10 mouse cellular contexts compared by ENCODE assay signal in the genomic region with DNA sequence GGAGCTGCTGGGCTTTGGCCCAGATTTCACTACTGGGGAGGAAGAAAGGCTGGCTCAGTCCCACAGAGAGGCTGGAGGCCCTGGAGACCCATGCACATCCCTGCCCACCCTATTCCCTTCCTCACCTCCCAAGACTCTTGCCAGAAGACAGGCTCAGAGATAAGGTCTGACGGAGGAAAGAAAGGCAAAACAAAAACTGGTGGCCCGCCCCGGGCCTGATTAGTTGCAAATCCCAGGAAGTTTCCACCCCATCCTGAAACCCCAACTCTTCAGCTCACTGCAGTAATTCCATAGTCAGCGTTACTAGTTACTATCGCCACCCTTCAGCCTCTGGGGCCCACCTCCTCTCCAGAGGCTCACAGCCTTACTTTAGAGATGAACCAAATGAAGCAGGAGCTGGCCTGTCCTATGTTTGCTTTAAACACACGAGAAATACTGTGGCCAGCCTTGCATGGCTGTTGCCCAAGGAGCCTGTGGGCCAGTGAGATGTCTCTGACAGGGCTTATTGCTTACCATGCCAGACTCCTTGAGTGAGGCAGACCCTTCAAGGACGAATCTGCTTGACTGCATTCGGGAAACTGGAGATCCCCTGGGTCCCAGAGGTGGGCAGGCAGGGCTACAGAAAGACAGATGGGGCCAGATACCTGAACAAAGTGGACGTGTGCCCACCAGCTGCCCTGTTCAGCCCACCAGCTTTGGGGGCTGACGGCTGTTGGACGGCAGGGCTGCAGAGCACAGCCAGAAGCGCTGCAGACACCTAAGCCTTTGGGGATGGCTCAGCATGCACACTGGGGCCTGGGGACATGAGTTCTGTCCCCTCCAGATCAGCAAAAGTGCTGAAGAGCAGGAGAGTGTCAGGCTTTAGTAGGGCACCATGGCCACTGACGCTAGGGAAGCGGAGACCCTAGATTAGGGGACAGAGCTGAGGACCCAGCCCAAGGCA. TPM values are rescaled to one million over a fixed set of nuclear protein-coding genes. Genes with fewer than 3 reads are reported as not detected.
DNase-seq lines count a peak whose midpoint lies in the region; TF ChIP-seq lines count a peak whose summit lies in the region.
"Had no signal": no experiment of that assay in that cellular context is flagged by ENCODE, and none has a peak within 500 bp of the region (broad histone marks: within the 10 kb centered on the region; RNA-seq: fewer than 3 reads in every experiment).

No protein-coding gene starts in this region.

- H3K27ac ChIP-seq in gastrocnemius, adult 2 months, result peak overlapping the region; percentile 84
- peak overlapping the region; percentile 90 for H3K27ac ChIP-seq in brown adipose tissue, adult 24 weeks (replicated peaks; ENCODE audit: low read depth, low read length)

- no peak for DNase-seq in gastrocnemius, adult 2 months
- no peak for DNase-seq in gastrocnemius, postnatal 14 days
- DNase-seq in heart, postnatal 25 days (ENCODE audit: low spot score), result peak; percentile 17
- DNase-seq in lung, postnatal 4 days, result peak; percentile 47 to 60
- DNase-seq in retina, embryonic 14.5 days (ENCODE audit: low spot score), result no peak
- DNase-seq in gastrocnemius, postnatal 25 days, result no peak
- no peak for DNase-seq in adrenal gland, postnatal 4 days (ENCODE audit: low spot score in 2 of 2)
- DNase-seq: thymus, postnatal 36 days had no signal

- no peak for TF ChIP-seq CTCF in gastrocnemius, adult 2 months (IDR thresholded peaks at IDR 0.05)

- peak overlapping the region; percentile 38 for H3K4me3 ChIP-seq in gastrocnemius, adult 2 months
- H3K4me3 ChIP-seq in brown adipose tissue, adult 24 weeks (ENCODE audit: insufficient read depth, low read depth, low read length), result no peak overlapping the region
- H3K4me3 ChIP-seq: megakaryocyte, embryonic 14.5 days had no signal

- peaks cover 3% of the 10 kb centered on the region; the same call in 1 of the 2 replicates for H3K4me1 ChIP-seq in brown adipose tissue, adult 24 weeks (ENCODE audit: control insufficient read depth, insufficient read depth, insufficient read length, low read length)

- intact Hi-C loops in gastrocnemius, adult 2 months (cut with DNase I), result loop anchor here (2.0 kb wide), 1 partner anchor 34 kb away; no protein-coding TSS in a partner anchor
- intact Hi-C loops in gastrocnemius, postnatal 14 days (cut with DNase I; ENCODE audit: low total_unique reads), result loop anchor here (5.0 to 10.0 kb wide), 2 partner anchors 39 to 266 kb away; no protein-coding TSS in a partner anchor
- intact Hi-C loops in heart, postnatal 25 days (cut with DNase I), result no loop called here

RNA-seq across cellular contexts. Expression of a gene that starts 30.3 kb away (rescaled TPM):
- 10 to 100 TPM in 1 of 2 experiments, 1 to 10 TPM in 1; 9.0 to 11.7 TPM for total RNA-seq in gastrocnemius, adult 2 months (2021)
- total RNA-seq in gastrocnemius, postnatal 14 days (2021), result 10 to 100 TPM; 10.5 to 10.9 TPM
- 16.3 and 19.4 TPM in 2 replicates for polyA plus RNA-seq in brown adipose tissue, adult 24 weeks (2012; ENCODE audit: insufficient read depth, insufficient read length, missing spikeins)
- 10 to 100 TPM; 19.8 to 20.2 TPM for total RNA-seq in heart, postnatal 25 days (2021)
- 1 to 10 TPM; 8.0 to 8.2 TPM for total RNA-seq in gastrocnemius, postnatal 25 days (2021)
- total RNA-seq in adrenal gland, postnatal 4 days (2021), result 10 to 100 TPM; 20.2 to 21.8 TPM

RNA-seq across cellular contexts. Expression of a gene that starts 30.6 kb away (rescaled TPM):
- 1 to 10 TPM in 1 of 2 experiments, under 1 TPM in 1; 0.97 to 1.3 TPM for total RNA-seq in gastrocnemius, adult 2 months (2021)
- 1 to 10 TPM; 6.4 to 6.8 TPM for total RNA-seq in gastrocnemius, postnatal 14 days (2021)
- 3.3 and 3.5 TPM in 2 replicates for polyA plus RNA-seq in brown adipose tissue, adult 24 weeks (2012; ENCODE audit: insufficient read depth, insufficient read length, missing spikeins)
- total RNA-seq in heart, postnatal 25 days (2021), result 1 to 10 TPM; 2.4 TPM
- 1 to 10 TPM; 1.7 to 2.5 TPM for total RNA-seq in gastrocnemius, postnatal 25 days (2021)
- total RNA-seq in adrenal gland, postnatal 4 days (2021), result 10 to 100 TPM; 47.4 to 49.1 TPM

RNA-seq across cellular contexts. Expression of a gene that starts 32.9 kb away (rescaled TPM):
- total RNA-seq in gastrocnemius, adult 2 months (2021), result 1 to 10 TPM; 3.0 to 7.6 TPM
- 1 to 10 TPM; 1.9 to 3.1 TPM for total RNA-seq in gastrocnemius, postnatal 14 days (2021)
- polyA plus RNA-seq in brown adipose tissue, adult 24 weeks (2012; ENCODE audit: insufficient read depth, insufficient read length, missing spikeins), result 1.0 and 3.5 TPM in 2 replicates
- total RNA-seq in heart, postnatal 25 days (2021), result 10 to 100 TPM in 1 of 2 experiments, 1 to 10 TPM in 1; 4.9 to 10.8 TPM
- total RNA-seq in gastrocnemius, postnatal 25 days (2021), result 1 to 10 TPM; 2.1 to 3.8 TPM
- 10 to 100 TPM in 1 of 2 experiments, 1 to 10 TPM in 1; 5.2 to 13.7 TPM for total RNA-seq in adrenal gland, postnatal 4 days (2021)

RNA-seq across cellular contexts. Expression of a gene that starts 36.2 kb away (rescaled TPM):
- 1 to 10 TPM; 6.3 to 7.7 TPM for total RNA-seq in gastrocnemius, adult 2 months (2021)
- 10 to 100 TPM; 11.8 to 13.0 TPM for total RNA-seq in gastrocnemius, postnatal 14 days (2021)
- 30.5 and 58.5 TPM in 2 replicates for polyA plus RNA-seq in brown adipose tissue, adult 24 weeks (2012; ENCODE audit: insufficient read depth, insufficient read length, missing spikeins)
- 10 to 100 TPM; 15.3 to 16.2 TPM for total RNA-seq in heart, postnatal 25 days (2021)
- total RNA-seq in gastrocnemius, postnatal 25 days (2021), result 1 to 10 TPM; 7.3 to 8.2 TPM
- total RNA-seq in adrenal gland, postnatal 4 days (2021), result 10 to 100 TPM; 65.7 to 71.6 TPM

RNA-seq across cellular contexts. Expression of a gene that starts 58.8 kb away (rescaled TPM):
- under 1 TPM in 1 of 2 experiments, not detected in 1; 0.64 TPM for total RNA-seq in gastrocnemius, adult 2 months (2021)
- 1 to 10 TPM in 1 of 2 experiments, under 1 TPM in 1; 0.62 to 1.0 TPM for total RNA-seq in gastrocnemius, postnatal 14 days (2021)
- not detected in 2 replicates for polyA plus RNA-seq in brown adipose tissue, adult 24 weeks (2012; ENCODE audit: insufficient read depth, insufficient read length, missing spikeins)
- total RNA-seq in heart, postnatal 25 days (2021), result 1 to 10 TPM; 1.1 to 1.3 TPM
- total RNA-seq in gastrocnemius, postnatal 25 days (2021), result under 1 TPM; 0.51 to 0.88 TPM
- total RNA-seq in adrenal gland, postnatal 4 days (2021), result 1 to 10 TPM in 1 of 2 experiments, under 1 TPM in 1; 0.56 to 1.1 TPM

Comparison
In these comparisons a context has a peak if more than half of its experiments do, and no peak if none do; other contexts are left out.
1. DNase-seq: peak in heart, postnatal 25 days (single experiment) and lung, postnatal 4 days (2 of 2); none in gastrocnemius, adult 2 months (single experiment), gastrocnemius, postnatal 14 days (single experiment), retina, embryonic 14.5 days (single experiment), gastrocnemius, postnatal 25 days (single experiment) and adrenal gland, postnatal 4 days (0 of 2).
2. RNA of a gene that starts 30.6 kb away (total RNA-seq): 47.4 to 49.1 TPM in adrenal gland, postnatal 4 days; 6.4 to 6.8 TPM in gastrocnemius, postnatal 14 days, 1.7 to 2.5 TPM in gastrocnemius, postnatal 25 days, 2.4 TPM in heart, postnatal 25 days and 0.97 to 1.3 TPM in gastrocnemius, adult 2 months; every median in the first group is over 4 times any median in the second.